Mouse (Mus musculus) midbrain, embryonic 12.5 days (tissue): ENCODE results near the gene Bmp7. TPM values are rescaled to one million over a fixed set of nuclear protein-coding genes. Genes with fewer than 3 reads are reported as not detected.
A peak's percentile ranks its signal among the peaks of the same experiment; 100 is the strongest.

Experiments
- ATAC-seq: fragments of 200-750 bp; cut with Nextera tagmentation; 2 replicates; pipeline ENCODE4 v1.8.0; 2017; ENCODE audit warnings: low read depth, moderate TSS enrichment, moderate library complexity; ENCODE audit not compliant: low FRiP score
- H3K27ac ChIP-seq: fragments of 300-500 bp; sonication (generic); replicated peaks from 2 replicates; pipeline ENCODE4 v1.5.1; 2016; ENCODE audit warnings: mild to moderate bottlenecking
- H3K27me3 ChIP-seq: fragments of 300-500 bp; sonication (generic); 2 replicates; pipeline ENCODE4 v1.6.1; 2016; ENCODE audit warnings: mild to moderate bottlenecking
- H3K36me3 ChIP-seq: fragments of 300-500 bp; sonication (generic); 2 replicates; pipeline ENCODE4 v1.6.1; 2016
- H3K4me1 ChIP-seq: fragments of 300-500 bp; sonication (generic); 2 replicates; pipeline ENCODE4 v1.6.1; 2016
- H3K4me2 ChIP-seq: fragments of 300-500 bp; sonication (generic); replicated peaks from 2 replicates; pipeline ENCODE4 v1.6.1; 2016; ENCODE audit warnings: mild to moderate bottlenecking, moderate library complexity
- H3K4me3 ChIP-seq: fragments of 300-500 bp; sonication (generic); 2 replicates; pipeline ENCODE4 v1.5.1; 2016; ENCODE audit warnings: mild to moderate bottlenecking
- H3K9ac ChIP-seq: fragments of 300-500 bp; sonication (generic); replicated peaks from 2 replicates; pipeline ENCODE4 v1.6.1; 2016; ENCODE audit warnings: mild to moderate bottlenecking, moderate library complexity
- H3K9me3 ChIP-seq: fragments of 300-500 bp; sonication (generic); 2 replicates; pipeline ENCODE4 v1.6.1; 2016; ENCODE audit warnings: mild to moderate bottlenecking
- WGBS: fragments of 180-500 bp; shearing (Covaris S2); methylation state at CpG from one replicate; pipeline ENCODE4 v1.1.7; 2016; 5-methylcytosine and 5-hydroxymethylcytosine counted together
- polyA plus RNA-seq: library from polyadenylated mRNA; unstranded; fragments of >200 nt; fragmentation: Nextera tagmentation; extraction: Ambion mirVana; gene quantifications from 2 replicates; pipeline ENCODE4 v1.2.1, GENCODE M21; 2016

Bmp7 gene
- polyA plus RNA-seq, 1 experiment from 2014 or later, result 17.5 TPM

- Histone ChIP-seq H3K27ac (no peak overlapping the region), H3K4me1 (no peaks in the 10 kb centered on the region), H3K36me3 (no peaks in the 10 kb centered on the region), H3K9me3 (peaks cover 7% of the 10 kb centered on the region; the same call in 1 of the 2 replicates), H3K4me2 (no peak overlapping the region), H3K4me3 (no peak overlapping the region), H3K27me3 (no peaks in the 10 kb centered on the region), H3K9ac (no peak overlapping the region)
- WGBS, result 80% methylated on average over 10 of the region's 10 CpGs
- no peak for ATAC-seq
Observed at GRCm38 (mm10) chr2:172900954-172901701, 39.0 kb downstream of the Bmp7 start.

GRCm38 (mm10) chr2:172889756-172890443 is 50.2 kb downstream of the Bmp7 start:
- H3K27me3 ChIP-seq, result no peaks in the 10 kb centered on the region
- no peak overlapping the region for H3K9ac ChIP-seq
- no peak overlapping the region for H3K4me3 ChIP-seq
- ATAC-seq, result no peak
- no peak overlapping the region for H3K4me2 ChIP-seq
- H3K36me3 ChIP-seq, result no peaks in the 10 kb centered on the region
- H3K4me1 ChIP-seq, result no peaks in the 10 kb centered on the region
- no peak overlapping the region for H3K27ac ChIP-seq
- WGBS, result 80% methylated on average over 15 of the region's 15 CpGs
- no peaks in the 10 kb centered on the region for H3K9me3 ChIP-seq

- no peak overlapping the region for H3K4me2 ChIP-seq
- no peaks in the 10 kb centered on the region for H3K27me3 ChIP-seq
- H3K9me3 ChIP-seq, result no peaks in the 10 kb centered on the region
- no peak overlapping the region for H3K27ac ChIP-seq
- no peak overlapping the region for H3K9ac ChIP-seq
- WGBS, result 72% methylated on average over 12 of the region's 12 CpGs
- no peaks in the 10 kb centered on the region for H3K36me3 ChIP-seq
- ATAC-seq, result no peak
- no peak overlapping the region for H3K4me3 ChIP-seq
- H3K4me1 ChIP-seq, result no peaks in the 10 kb centered on the region
Observed at GRCm38 (mm10) chr2:172889222-172889621, 50.9 kb downstream of the Bmp7 start.

GRCm38 (mm10) chr2:172888147-172888546 is 52.0 kb downstream of the Bmp7 start:
- no peak overlapping the region for H3K9ac ChIP-seq
- no peaks in the 10 kb centered on the region for H3K27me3 ChIP-seq
- H3K4me3 ChIP-seq, result no peak overlapping the region
- no peak overlapping the region for H3K27ac ChIP-seq
- WGBS, result 67% methylated on average over 12 of the region's 12 CpGs
- H3K4me2 ChIP-seq, result no peak overlapping the region
- no peaks in the 10 kb centered on the region for H3K36me3 ChIP-seq
- no peaks in the 10 kb centered on the region for H3K9me3 ChIP-seq
- ATAC-seq, result no peak
- no peaks in the 10 kb centered on the region for H3K4me1 ChIP-seq

- no peak for ATAC-seq
- Histone ChIP-seq H3K4me1 (0 out of 2 replicates have a peak, but pooled peaks cover 3% of the 10 kb centered on the region), H3K4me2 (no peak overlapping the region), H3K27me3 (no peaks in the 10 kb centered on the region), H3K27ac (no peak overlapping the region), H3K36me3 (no peaks in the 10 kb centered on the region), H3K4me3 (no peak overlapping the region), H3K9me3 (no peaks in the 10 kb centered on the region), H3K9ac (no peak overlapping the region)
- 73% methylated on average over 7 of the region's 7 CpGs for WGBS
Observed at GRCm38 (mm10) chr2:172885861-172886260, 54.3 kb downstream of the Bmp7 start.

GRCm38 (mm10) chr2:172884584-172884983 is 55.5 kb downstream of the Bmp7 start:
- no peaks in the 10 kb centered on the region for H3K36me3 ChIP-seq
- 87% methylated on average over 6 of the region's 6 CpGs for WGBS
- H3K4me1 ChIP-seq, result 0 out of 2 replicates have a peak, but pooled peaks cover 5% of the 10 kb centered on the region
- H3K4me3 ChIP-seq, result no peak overlapping the region
- no peaks in the 10 kb centered on the region for H3K9me3 ChIP-seq
- H3K9ac ChIP-seq, result no peak overlapping the region
- H3K27me3 ChIP-seq, result no peaks in the 10 kb centered on the region
- no peak overlapping the region for H3K27ac ChIP-seq
- ATAC-seq, result no peak
- no peak overlapping the region for H3K4me2 ChIP-seq

- Histone ChIP-seq H3K27me3 (no peaks in the 10 kb centered on the region; the same call in 1 of the 2 replicates), H3K4me1 (peaks cover 7% of the 10 kb centered on the region), H3K9ac (no peak overlapping the region), H3K4me3 (no peak overlapping the region), H3K9me3 (no peaks in the 10 kb centered on the region), H3K27ac (no peak overlapping the region), H3K36me3 (no peaks in the 10 kb centered on the region), H3K4me2 (no peak overlapping the region)
- no peak for ATAC-seq
- 89% methylated on average over 9 of the region's 9 CpGs for WGBS
Observed at GRCm38 (mm10) chr2:172875201-172875600, 64.9 kb downstream of the Bmp7 start.

- Histone ChIP-seq H3K9me3 (no peaks in the 10 kb centered on the region), H3K4me2 (no peak overlapping the region), H3K27ac (no peak overlapping the region), H3K27me3 (peaks cover 11% of the 10 kb centered on the region; the same call in 1 of the 2 replicates), H3K9ac (no peak overlapping the region), H3K4me1 (peaks cover 11% of the 10 kb centered on the region), H3K4me3 (no peak overlapping the region), H3K36me3 (0 out of 2 replicates have a peak, but pooled peaks cover 3% of the 10 kb centered on the region)
- ATAC-seq, result no peak
- 75% methylated on average over 5 of the region's 5 CpGs for WGBS
Observed at GRCm38 (mm10) chr2:172866356-172866755, 73.8 kb downstream of the Bmp7 start.

GRCm38 (mm10) chr2:172865165-172865564 is 75.0 kb downstream of the Bmp7 start:
- Histone ChIP-seq H3K4me3 (no peak overlapping the region), H3K36me3 (0 out of 2 replicates have a peak, but pooled peaks cover 3% of the 10 kb centered on the region), H3K27ac (no peak overlapping the region), H3K9ac (no peak overlapping the region), H3K9me3 (no peaks in the 10 kb centered on the region), H3K27me3 (0 out of 2 replicates have a peak, but pooled peaks cover 15% of the 10 kb centered on the region), H3K4me2 (no peak overlapping the region), H3K4me1 (peaks cover 11% of the 10 kb centered on the region)
- ATAC-seq, result no peak
- WGBS, result 89% methylated on average over 6 of the region's 6 CpGs

- Histone ChIP-seq H3K9me3 (no peaks in the 10 kb centered on the region), H3K4me1 (peaks cover 11% of the 10 kb centered on the region), H3K36me3 (0 out of 2 replicates have a peak, but pooled peaks cover 3% of the 10 kb centered on the region), H3K4me3 (no peak overlapping the region), H3K27me3 (0 out of 2 replicates have a peak, but pooled peaks cover 15% of the 10 kb centered on the region), H3K9ac (no peak overlapping the region), H3K27ac (no peak overlapping the region), H3K4me2 (no peak overlapping the region)
- no peak for ATAC-seq
- WGBS, result 93% methylated on average over 7 of the region's 7 CpGs
Observed at GRCm38 (mm10) chr2:172864566-172864965, 75.6 kb downstream of the Bmp7 start.

GRCm38 (mm10) chr2:172863469-172863856 is 76.7 kb downstream of the Bmp7 start:
- peak overlapping the region; percentile 32 for H3K4me2 ChIP-seq

GRCm38 (mm10) chr2:172862850-172863468 is 77.2 kb downstream of the Bmp7 start:
- H3K4me3 ChIP-seq, result no peak overlapping the region
- H3K27ac ChIP-seq, result no peak overlapping the region
- 0 out of 2 replicates have a peak, but pooled peaks cover 15% of the 10 kb centered on the region for H3K27me3 ChIP-seq
- H3K9me3 ChIP-seq, result no peaks in the 10 kb centered on the region
- peaks cover 11% of the 10 kb centered on the region for H3K4me1 ChIP-seq
- H3K4me2 ChIP-seq, result peak overlapping the region; percentile 32
- no peak overlapping the region for H3K9ac ChIP-seq
- no peaks in the 10 kb centered on the region for H3K36me3 ChIP-seq
- 43% methylated on average over 29 of the region's 29 CpGs for WGBS
- ATAC-seq, result no peak

More at GRCm38 (mm10) chr2:172863469-172863856, 76.7 kb downstream of the Bmp7 start:
- H3K27ac ChIP-seq, result no peak overlapping the region
- no peak for ATAC-seq
- H3K36me3 ChIP-seq, result 0 out of 2 replicates have a peak, but pooled peaks cover under 1% of the 10 kb centered on the region
- no peak overlapping the region for H3K9ac ChIP-seq
- 75% methylated on average over 14 of the region's 14 CpGs for WGBS
- H3K4me3 ChIP-seq, result no peak overlapping the region
- H3K27me3 ChIP-seq, result 0 out of 2 replicates have a peak, but pooled peaks cover 15% of the 10 kb centered on the region
- peaks cover 11% of the 10 kb centered on the region for H3K4me1 ChIP-seq
- H3K9me3 ChIP-seq, result no peaks in the 10 kb centered on the region
